Mouse (Mus musculus) layer of hippocampus, adult 9-10 months (tissue): Measurements from ENCODE around the gene Prrt4.

ENCODE experiments used
- DNase-seq: peaks from one replicate; pipeline ENCODE4 v3.0.0; 2022; ENCODE audit warnings: low spot score

The Prrt4 gene

DNA sequence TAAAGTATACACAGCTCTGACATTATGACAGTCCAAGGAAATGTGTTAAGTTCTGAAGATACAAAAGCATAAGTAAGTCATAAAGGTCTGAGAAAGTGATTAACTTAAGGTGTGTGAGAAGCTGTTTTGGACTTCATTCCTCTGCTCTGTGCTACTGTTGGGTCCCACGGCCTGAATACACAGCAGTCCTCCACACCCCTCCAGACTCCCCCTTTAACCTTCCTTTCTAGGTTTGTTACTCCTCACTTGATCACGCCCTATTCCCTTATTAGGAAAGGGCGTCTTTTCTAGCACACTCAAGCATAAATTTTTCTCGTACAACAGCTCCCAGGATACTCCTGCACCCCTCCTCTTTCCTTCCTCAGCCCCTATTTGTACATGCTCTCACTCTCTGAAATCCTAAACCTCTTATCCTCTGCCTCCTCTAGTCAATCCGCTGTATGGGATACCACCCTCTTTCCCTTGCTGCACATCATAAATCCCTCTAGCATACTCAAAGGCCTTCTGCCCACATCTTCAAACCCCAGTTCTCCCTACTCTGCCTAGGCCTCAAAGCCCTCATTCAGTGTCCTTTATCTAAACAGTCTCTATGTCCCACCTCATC is 31.9 kb downstream of the Prrt4 start:
- DNase-seq, result no peak

DNA sequence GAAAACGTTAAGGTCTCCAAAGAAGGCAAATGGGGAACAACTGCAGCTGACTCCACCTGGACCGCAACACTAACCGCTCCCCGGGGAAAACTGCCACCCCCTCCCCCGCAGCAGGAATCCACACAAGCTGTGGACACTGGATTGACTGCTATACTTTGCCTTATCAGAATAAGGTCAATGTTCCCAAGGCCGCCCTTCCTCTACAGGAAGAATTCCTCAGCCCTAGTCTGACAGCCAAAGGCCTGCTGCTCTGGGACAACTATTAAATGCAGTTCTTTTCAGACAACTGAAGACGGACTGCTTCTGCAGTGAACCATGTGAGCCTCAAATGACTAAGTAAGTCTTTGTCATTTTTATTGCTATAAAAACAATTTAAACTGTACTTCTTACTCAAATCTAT is 32.7 kb downstream of the Prrt4 start:
- DNase-seq, result no peak

DNA sequence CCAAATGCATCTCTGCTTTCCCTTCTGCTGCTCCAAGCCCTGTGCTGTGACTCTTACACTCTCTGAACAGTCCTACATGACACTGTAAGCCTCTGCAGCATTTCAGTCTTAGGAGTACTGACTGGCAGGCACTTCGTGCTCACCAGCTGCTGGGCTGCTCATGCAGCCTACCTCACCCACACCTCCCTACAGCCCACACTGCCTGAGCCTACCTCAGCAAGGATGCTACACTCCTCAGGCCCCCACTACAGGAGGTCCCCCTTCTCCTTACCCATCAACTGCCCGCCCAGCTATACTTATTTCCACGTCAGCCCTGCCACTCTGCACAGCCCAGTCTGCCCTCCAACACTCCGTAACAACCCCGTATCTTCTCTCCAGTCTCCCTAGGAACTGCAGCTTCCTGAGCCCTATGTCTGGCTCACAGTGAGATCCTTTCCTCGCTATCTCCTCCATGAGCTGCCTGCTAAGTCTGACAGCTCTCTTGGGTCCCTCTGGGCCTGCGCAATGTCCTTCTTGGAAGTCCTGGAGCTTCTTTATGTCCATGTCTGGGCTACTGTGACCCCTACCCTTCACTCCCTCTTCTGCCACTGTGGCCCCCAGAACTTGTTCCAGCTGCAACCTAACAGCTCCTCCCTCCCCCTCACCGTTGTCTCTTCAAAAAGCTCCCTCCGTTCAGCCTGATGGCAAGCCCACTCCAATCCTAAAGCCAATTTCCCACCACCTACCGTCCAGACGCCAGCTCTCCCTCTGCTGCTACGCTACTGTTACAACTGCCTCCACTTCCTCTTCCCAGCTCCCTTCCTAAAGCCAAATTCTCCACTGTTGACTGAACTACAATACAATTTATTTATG is 33.7 kb downstream of the Prrt4 start:
- no peak for DNase-seq

DNA sequence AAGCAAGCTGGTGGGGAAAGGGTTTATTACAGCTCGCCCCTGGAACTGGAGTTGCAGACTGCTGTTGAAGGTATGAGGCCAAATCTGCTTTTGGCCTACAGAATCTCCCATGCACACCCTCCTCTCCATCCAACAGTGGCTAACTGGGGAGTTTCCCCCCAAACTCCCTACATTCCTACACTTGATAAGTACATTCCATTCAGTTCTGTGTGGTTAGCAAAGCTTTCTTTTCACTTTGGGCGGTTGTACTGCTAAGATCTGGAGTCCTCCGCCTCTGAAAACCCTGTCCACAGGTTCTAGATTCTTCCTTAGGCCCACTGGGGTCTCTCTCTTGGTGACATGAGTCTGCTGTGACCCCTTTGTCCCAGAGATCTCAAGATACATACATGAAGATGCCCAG is 34.4 kb downstream of the Prrt4 start:
- DNase-seq, result no peak

DNA sequence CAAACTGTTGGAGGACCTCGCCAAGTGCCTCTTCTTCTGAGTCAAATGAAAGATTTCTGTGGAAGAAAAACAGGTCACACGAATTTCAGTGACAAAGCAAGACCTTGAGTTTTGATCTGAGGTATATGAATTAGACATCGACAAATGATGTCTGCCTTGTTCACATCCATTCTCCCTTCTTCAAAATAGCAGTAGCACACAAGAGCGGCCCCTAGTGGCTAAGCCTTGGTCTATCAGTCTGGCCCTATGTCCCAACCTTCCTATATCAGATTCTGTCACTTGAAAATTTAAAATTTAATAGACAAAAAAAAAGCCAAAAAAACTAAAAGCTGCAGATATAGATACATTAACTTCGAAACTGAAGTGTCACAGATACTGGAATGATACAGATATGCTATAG is 35.8 kb downstream of the Prrt4 start:
- no peak for DNase-seq

DNA sequence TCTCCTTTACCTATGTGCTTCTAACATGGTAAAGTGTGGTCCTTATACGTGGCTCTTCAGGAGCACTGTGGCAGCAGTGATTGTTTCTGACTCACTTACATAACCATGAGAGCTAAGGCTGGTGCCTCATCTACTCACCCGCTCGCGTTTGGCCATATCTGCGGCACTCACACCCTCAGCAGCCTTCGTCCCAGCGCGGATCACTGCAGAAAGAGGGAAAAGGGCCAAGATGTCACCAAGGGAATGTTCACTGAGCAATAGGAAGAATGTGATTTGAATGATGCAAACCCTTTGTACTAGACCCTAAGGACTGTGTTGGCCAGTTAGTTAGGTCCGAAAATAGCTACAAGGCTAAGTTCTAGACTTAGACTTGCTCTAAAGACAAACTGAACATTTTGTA is 41.9 kb downstream of the Prrt4 start:
- DNase-seq, result no peak

DNA sequence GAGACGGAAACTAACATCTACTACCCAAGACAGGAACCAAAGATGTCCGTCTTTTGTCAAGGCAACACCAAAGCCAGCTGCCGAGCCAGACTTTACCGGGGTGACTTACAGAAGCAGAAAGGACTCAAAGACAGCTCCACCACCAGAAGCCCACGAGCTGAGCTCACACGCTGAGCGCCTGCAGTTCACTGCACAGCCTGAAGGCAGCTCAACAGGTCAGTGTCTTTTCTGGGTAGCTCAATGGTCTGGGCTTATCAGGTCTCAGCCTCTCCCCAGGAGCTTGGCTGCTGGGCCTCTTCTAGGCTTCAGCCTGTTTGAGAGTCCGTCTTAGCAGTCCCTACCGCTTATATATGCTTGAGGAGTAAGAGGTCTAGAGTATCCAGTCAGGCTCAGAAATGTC is 46.3 kb downstream of the Prrt4 start:
- no peak for DNase-seq

DNA sequence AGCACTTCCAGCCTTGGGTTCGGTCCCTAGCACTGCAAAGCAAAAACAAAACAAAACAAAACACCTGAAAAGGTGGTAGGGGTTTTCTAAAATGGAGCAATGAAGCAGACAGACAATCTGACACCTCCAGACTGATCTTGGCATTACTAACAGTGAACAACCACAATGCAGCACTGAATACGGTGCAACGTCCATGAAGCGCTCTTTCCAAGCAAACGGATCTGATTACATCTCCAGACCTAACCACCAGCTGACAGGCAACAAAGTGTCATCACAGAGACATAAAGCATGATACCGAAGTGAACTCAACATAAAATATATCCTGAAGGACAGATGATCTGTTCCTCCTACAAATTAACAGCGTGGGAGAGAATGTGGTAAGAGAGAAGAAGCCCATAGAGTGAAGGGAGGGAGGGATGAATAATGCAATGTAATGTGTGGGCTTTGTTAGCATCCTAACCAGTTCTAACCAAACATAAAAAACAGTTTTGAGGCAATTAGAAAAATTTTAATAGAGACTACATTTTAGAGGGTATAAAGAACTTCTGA is 52.4 kb downstream of the Prrt4 start:
- no peak for DNase-seq

DNA sequence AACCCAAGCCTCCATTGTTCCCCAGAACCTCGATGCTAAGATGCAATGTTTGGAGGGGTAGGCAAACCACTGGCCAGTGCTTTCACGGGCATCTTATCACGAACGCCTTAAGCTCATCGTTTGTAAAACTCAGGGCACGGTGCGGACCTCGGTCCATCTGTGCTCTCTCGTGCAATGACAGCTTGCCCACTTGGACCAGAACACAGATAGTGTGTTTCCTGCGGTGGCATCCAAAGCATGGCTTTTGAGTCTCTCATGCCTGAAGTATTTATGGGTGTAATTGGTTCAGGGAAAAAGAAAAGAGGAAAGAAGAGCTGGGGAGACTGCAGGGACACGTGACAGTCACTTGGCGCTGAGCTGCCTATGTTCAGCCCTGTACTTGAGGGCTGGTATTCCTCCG is 59.4 kb downstream of the Prrt4 start:
- DNase-seq, result no peak
